Mouse (Mus musculus) embryonic facial prominence, embryonic 14.5 days (tissue): ENCODE measurements at regions not wholly inside any gene's neighbourhood (a gene's known extent, or its start where the extent isn't known, plus 50 kb on each side); places are given as distances from the start of the nearest gene placed in this dataset.

Source experiments
- ATAC-seq: fragments of 200-750 bp; cut with Nextera tagmentation; 2 replicates; pipeline ENCODE4 v1.8.0; 2017; ENCODE audit warnings: low read depth, moderate number of reproducible peaks, moderate TSS enrichment
- DNase-seq: peaks from one replicate; pipeline ENCODE4 v3.0.0-alpha.2; 2015; ENCODE audit warnings: low spot score
- H3K27ac ChIP-seq: fragments of 300-500 bp; sonication (generic); replicated peaks from 2 replicates; pipeline ENCODE4 v1.5.1; 2014; ENCODE audit warnings: low read depth, mild to moderate bottlenecking, low read length, moderate library complexity
- H3K27me3 ChIP-seq: fragments of 300-500 bp; sonication (generic); replicated peaks from 2 replicates; pipeline ENCODE4 v1.6.1; 2014; ENCODE audit warnings: low read length; ENCODE audit not compliant: control insufficient read depth, insufficient read depth
- H3K36me3 ChIP-seq: fragments of 300-500 bp; sonication (generic); 2 replicates; pipeline ENCODE4 v1.6.1; 2014; ENCODE audit warnings: low read length, mixed read lengths; ENCODE audit not compliant: control insufficient read depth, insufficient read depth
- H3K4me1 ChIP-seq: fragments of 300-500 bp; sonication (generic); 2 replicates; pipeline ENCODE4 v1.6.1; 2014; ENCODE audit warnings: antibody characterized with exemption, low read length; ENCODE audit not compliant: control insufficient read depth, insufficient read depth
- H3K4me2 ChIP-seq: fragments of 300-500 bp; sonication (generic); 2 replicates; pipeline ENCODE4 v1.6.1; 2014; ENCODE audit warnings: low read depth, mild to moderate bottlenecking, low read length, moderate library complexity, mixed read lengths
- H3K4me3 ChIP-seq: fragments of 300-500 bp; sonication (generic); 2 replicates; pipeline ENCODE4 v1.5.1; 2014; ENCODE audit warnings: low read depth, mild to moderate bottlenecking, low read length
- H3K9ac ChIP-seq: fragments of 300-500 bp; sonication (generic); 2 replicates; pipeline ENCODE4 v1.6.1; 2014; ENCODE audit warnings: low read depth, mild to moderate bottlenecking, low read length, moderate library complexity, mixed read lengths
- H3K9me3 ChIP-seq: fragments of 300-500 bp; sonication (generic); 2 replicates; pipeline ENCODE4 v1.6.1; 2016; ENCODE audit warnings: low read length; ENCODE audit not compliant: control insufficient read depth
- whole genome bisulfite sequencing: fragments of 180-500 bp; shearing (Covaris S2); extraction: QIAGEN DNeasy Blood & Tissue Kit; methylation state at CpG from one replicate; pipeline ENCODE4 v1.1.7; 2014; 5-methylcytosine and 5-hydroxymethylcytosine counted together

GRCm38 (mm10) chr16:26302045-26302444 is 69.6 kb downstream of the Cldn1 start:
- no peak overlapping the region for H3K9ac ChIP-seq
- no peaks in the 10 kb centered on the region for H3K9me3 ChIP-seq
- H3K4me2 ChIP-seq: no peak overlapping the region
- H3K36me3 ChIP-seq: no peaks in the 10 kb centered on the region
- ATAC-seq: no peak
- no peaks in the 10 kb centered on the region for H3K4me1 ChIP-seq
- H3K4me3 ChIP-seq: no peak overlapping the region
- 67% methylated on average over 2 of the region's 2 CpGs for WGBS
- no peak overlapping the region for H3K27ac ChIP-seq
- no peak for DNase-seq
- no peaks in the 10 kb centered on the region for H3K27me3 ChIP-seq

- DNase-seq: peak; percentile 45
Measured at GRCm38 (mm10) chr16:26291692-26292091, 79.9 kb downstream of the Cldn1 start.

GRCm38 (mm10) chr16:26285627-26286026 is 86.0 kb downstream of the Cldn1 start:
- no peak overlapping the region for H3K27ac ChIP-seq

More at GRCm38 (mm10) chr16:26291692-26292091, 79.9 kb downstream of the Cldn1 start:
- 0 out of 2 replicates have a peak, but pooled peaks cover 5% of the 10 kb centered on the region for H3K4me1 ChIP-seq
- H3K27ac ChIP-seq: no peak overlapping the region
- ATAC-seq: no peak
- no peak overlapping the region for H3K9ac ChIP-seq
- H3K4me3 ChIP-seq: no peak overlapping the region
- H3K9me3 ChIP-seq: no peaks in the 10 kb centered on the region
- no peaks in the 10 kb centered on the region for H3K27me3 ChIP-seq
- H3K4me2 ChIP-seq: no peak overlapping the region
- no peaks in the 10 kb centered on the region for H3K36me3 ChIP-seq
- 44% methylated on average over 2 of the region's 2 CpGs for WGBS

GRCm38 (mm10) chr16:26284713-26285112 is 86.9 kb downstream of the Cldn1 start:
- WGBS: 80% methylated on average over 6 of the region's 6 CpGs
- ATAC-seq: no peak

More at GRCm38 (mm10) chr16:26285627-26286026, 86.0 kb downstream of the Cldn1 start:
- DNase-seq (no peak), ATAC-seq (no peak)
- Histone ChIP-seq H3K27me3 (no peaks in the 10 kb centered on the region), H3K9me3 (no peaks in the 10 kb centered on the region), H3K36me3 (no peaks in the 10 kb centered on the region), H3K9ac (no peak overlapping the region), H3K4me3 (no peak overlapping the region), H3K4me2 (no peak overlapping the region), H3K4me1 (no peaks in the 10 kb centered on the region)
- WGBS: 86% methylated on average over 1 of the region's 1 CpGs

GRCm38 (mm10) chr16:26282418-26282817 is 89.2 kb downstream of the Cldn1 start:
- WGBS: 29% methylated on average over 1 of the region's 1 CpGs
- H3K27ac ChIP-seq: no peak overlapping the region
- ATAC-seq: no peak

More at GRCm38 (mm10) chr16:26284713-26285112, 86.9 kb downstream of the Cldn1 start:
- Histone ChIP-seq H3K4me3 (no peak overlapping the region), H3K4me2 (no peak overlapping the region), H3K4me1 (no peaks in the 10 kb centered on the region), H3K36me3 (no peaks in the 10 kb centered on the region), H3K27ac (no peak overlapping the region), H3K27me3 (no peaks in the 10 kb centered on the region), H3K9me3 (no peaks in the 10 kb centered on the region), H3K9ac (no peak overlapping the region)
- no peak for DNase-seq

GRCm38 (mm10) chr16:26281496-26281895 is 90.1 kb downstream of the Cldn1 start:
- WGBS: 62% methylated on average over 2 of the region's 2 CpGs
- ATAC-seq: no peak

More at GRCm38 (mm10) chr16:26282418-26282817, 89.2 kb downstream of the Cldn1 start:
- no peaks in the 10 kb centered on the region for H3K9me3 ChIP-seq
- no peak overlapping the region for H3K4me3 ChIP-seq
- DNase-seq: no peak
- no peak overlapping the region for H3K9ac ChIP-seq
- no peaks in the 10 kb centered on the region for H3K27me3 ChIP-seq
- H3K4me2 ChIP-seq: no peak overlapping the region
- no peaks in the 10 kb centered on the region for H3K36me3 ChIP-seq
- no peaks in the 10 kb centered on the region for H3K4me1 ChIP-seq

GRCm38 (mm10) chr16:26276789-26277188 is 94.9 kb downstream of the Cldn1 start:
- H3K4me3 ChIP-seq: no peak overlapping the region
- H3K27me3 ChIP-seq: no peaks in the 10 kb centered on the region
- H3K9ac ChIP-seq: no peak overlapping the region
- no peaks in the 10 kb centered on the region for H3K36me3 ChIP-seq
- no peak overlapping the region for H3K4me2 ChIP-seq
- ATAC-seq: no peak
- H3K27ac ChIP-seq: no peak overlapping the region
- 88% methylated on average over 1 of the region's 1 CpGs for WGBS
- no peak for DNase-seq
- H3K4me1 ChIP-seq: no peaks in the 10 kb centered on the region
- no peaks in the 10 kb centered on the region for H3K9me3 ChIP-seq

More at GRCm38 (mm10) chr16:26281496-26281895, 90.1 kb downstream of the Cldn1 start:
- Histone ChIP-seq H3K4me1 (no peaks in the 10 kb centered on the region), H3K36me3 (no peaks in the 10 kb centered on the region), H3K27me3 (no peaks in the 10 kb centered on the region), H3K9me3 (no peaks in the 10 kb centered on the region), H3K4me3 (no peak overlapping the region), H3K9ac (no peak overlapping the region), H3K4me2 (no peak overlapping the region), H3K27ac (peak overlapping the region; percentile 21; the same call in 1 of the 2 replicates)
- no peak for DNase-seq

GRCm38 (mm10) chr16:26252824-26253223 is 118.8 kb downstream of the Cldn1 start:
- no peak overlapping the region for H3K4me2 ChIP-seq
- no peaks in the 10 kb centered on the region for H3K36me3 ChIP-seq
- DNase-seq: peak; percentile 13
- no peak overlapping the region for H3K4me3 ChIP-seq
- 67% methylated on average over 2 of the region's 2 CpGs for WGBS
- H3K4me1 ChIP-seq: no peaks in the 10 kb centered on the region
- no peaks in the 10 kb centered on the region for H3K27me3 ChIP-seq
- H3K27ac ChIP-seq: no peak overlapping the region
- no peak overlapping the region for H3K9ac ChIP-seq
- no peaks in the 10 kb centered on the region for H3K9me3 ChIP-seq
- no peak for ATAC-seq

- WGBS: 62% methylated on average over 5 of the region's 5 CpGs
- no peak for ATAC-seq
- DNase-seq: peak; percentile 35
- Histone ChIP-seq H3K4me3 (no peak overlapping the region), H3K4me2 (no peak overlapping the region), H3K36me3 (no peaks in the 10 kb centered on the region), H3K9ac (no peak overlapping the region), H3K27ac (no peak overlapping the region), H3K27me3 (no peaks in the 10 kb centered on the region), H3K9me3 (no peaks in the 10 kb centered on the region), H3K4me1 (no peaks in the 10 kb centered on the region)
Measured at GRCm38 (mm10) chr16:26251698-26252097, 119.9 kb downstream of the Cldn1 start.
